In genomic region chr15:12039671-12040406, GRCm38 (mm10) we compare ENCODE assay signal across 11 mouse cellular contexts. TPM values are rescaled to one million over a fixed set of nuclear protein-coding genes. Genes with fewer than 3 reads are reported as not detected.
DNase-seq lines count a peak whose midpoint lies in the region; ATAC-seq and TF ChIP-seq lines count a peak whose summit lies in the region.
"Had no signal": no experiment of that assay in that cellular context is flagged by ENCODE, and none has a peak within 500 bp of the region (broad histone marks: within the 10 kb centered on the region; RNA-seq: fewer than 3 reads in every experiment).

No protein-coding gene starts in this region.

- no peak for TF ChIP-seq CTCF in kidney, postnatal 0 days (IDR thresholded peaks at IDR 0.05; ENCODE audit: low read depth)

- H3K27ac ChIP-seq in kidney, postnatal 0 days, result no peak overlapping the region
- 0 out of 2 replicates have a peak overlapping the region, but pooled peaks have one; percentile 41 for H3K27ac ChIP-seq in embryonic facial prominence, embryonic 12.5 days
- peak overlapping the region; percentile 63 for H3K27ac ChIP-seq in limb, embryonic 15.5 days
- H3K27ac ChIP-seq: kidney, embryonic 15.5 days; liver, embryonic 15.5 days had no signal

- WGBS in kidney, postnatal 0 days, result 73% methylated on average over 15 of the region's 15 CpGs
- WGBS in embryonic facial prominence, embryonic 12.5 days, result 61% methylated on average over 15 of the region's 15 CpGs
- WGBS in limb, embryonic 15.5 days, result 39% methylated on average over 15 of the region's 15 CpGs

- ATAC-seq in kidney, postnatal 0 days (replicated peaks; ENCODE audit: low FRiP score, low read depth), result 0 out of 2 replicates have a peak, but pooled peaks have one; percentile 40
- 0 out of 2 replicates have a peak, but pooled peaks have one; percentile 35 for ATAC-seq in embryonic facial prominence, embryonic 12.5 days (ENCODE audit: insufficient number of reproducible peaks, insufficient read depth, low FRiP score, low TSS enrichment)
- ATAC-seq in limb, embryonic 15.5 days (ENCODE audit: insufficient number of reproducible peaks, low FRiP score, low TSS enrichment, low read depth), result peak; percentile 56
- ATAC-seq in megakaryocyte progenitor cell, adult 5-6 weeks (replicated peaks; ENCODE audit: poor library complexity), result no peak

- H3K9ac ChIP-seq in kidney, postnatal 0 days (ENCODE audit: low read depth, low read length), result no peak overlapping the region
- H3K9ac ChIP-seq in embryonic facial prominence, embryonic 12.5 days, result no peak overlapping the region
- H3K9ac ChIP-seq in limb, embryonic 15.5 days, result no peak overlapping the region
- H3K9ac ChIP-seq: kidney, embryonic 15.5 days; liver, embryonic 15.5 days had no signal

- H3K4me2 ChIP-seq in kidney, postnatal 0 days (ENCODE audit: low read length), result no peak overlapping the region
- H3K4me2 ChIP-seq in embryonic facial prominence, embryonic 12.5 days (replicated peaks), result no peak overlapping the region
- peak overlapping the region; percentile 14; the same call in 1 of the 2 replicates for H3K4me2 ChIP-seq in limb, embryonic 15.5 days
- H3K4me2 ChIP-seq: kidney, embryonic 15.5 days; liver, embryonic 15.5 days had no signal

- H3K27me3 ChIP-seq in kidney, postnatal 0 days (ENCODE audit: insufficient read depth, low read length), result no peaks in the 10 kb centered on the region
- H3K27me3 ChIP-seq in embryonic facial prominence, embryonic 12.5 days, result no peaks in the 10 kb centered on the region
- no peaks in the 10 kb centered on the region for H3K27me3 ChIP-seq in limb, embryonic 15.5 days
- H3K27me3 ChIP-seq: kidney, embryonic 15.5 days; liver, embryonic 15.5 days had no signal

- no peak for DNase-seq in kidney, postnatal 0 days (ENCODE audit: low spot score)
- DNase-seq in kidney, postnatal 4 days, result no peak
- peak; percentile 44 for DNase-seq in ES-CJ7 (ENCODE audit: low read depth, low spot score)
- no peak for DNase-seq in testis, postnatal 10 days (ENCODE audit: low spot score)
- DNase-seq in adipocyte (ENCODE audit: low spot score), result no peak
- DNase-seq: cerebellum, adult 8-10 months had no signal

- no peaks in the 10 kb centered on the region for H3K4me1 ChIP-seq in kidney, postnatal 0 days (replicated peaks; ENCODE audit: insufficient read depth, low read length)
- peaks cover 14% of the 10 kb centered on the region; the same call in 1 of the 2 replicates for H3K4me1 ChIP-seq in embryonic facial prominence, embryonic 12.5 days
- H3K4me1 ChIP-seq in limb, embryonic 15.5 days, result peaks cover 20% of the 10 kb centered on the region
- H3K4me1 ChIP-seq: kidney, embryonic 15.5 days; liver, embryonic 15.5 days had no signal

- no peak overlapping the region for H3K4me3 ChIP-seq in kidney, postnatal 0 days (replicated peaks; ENCODE audit: low read depth, low read length)
- no peak overlapping the region for H3K4me3 ChIP-seq in embryonic facial prominence, embryonic 12.5 days
- no peak overlapping the region for H3K4me3 ChIP-seq in limb, embryonic 15.5 days
- H3K4me3 ChIP-seq: kidney, embryonic 15.5 days; liver, embryonic 15.5 days had no signal

- no peaks in the 10 kb centered on the region for H3K9me3 ChIP-seq in kidney, postnatal 0 days (replicated peaks; ENCODE audit: low read length)
- no peaks in the 10 kb centered on the region for H3K9me3 ChIP-seq in embryonic facial prominence, embryonic 12.5 days
- no peaks in the 10 kb centered on the region for H3K9me3 ChIP-seq in limb, embryonic 15.5 days
- H3K9me3 ChIP-seq: kidney, embryonic 15.5 days; liver, embryonic 15.5 days had no signal

- no peaks in the 10 kb centered on the region for H3K36me3 ChIP-seq in kidney, postnatal 0 days (ENCODE audit: insufficient read depth, low read length)
- H3K36me3 ChIP-seq in embryonic facial prominence, embryonic 12.5 days, result no peaks in the 10 kb centered on the region
- no peaks in the 10 kb centered on the region for H3K36me3 ChIP-seq in limb, embryonic 15.5 days
- H3K36me3 ChIP-seq: kidney, embryonic 15.5 days; liver, embryonic 15.5 days had no signal

RNA-seq across cellular contexts. Expression of gene Sub1, which starts 43.1 kb away (rescaled TPM):
- 797 and 890 TPM in 2 replicates for polyA plus RNA-seq in kidney, postnatal 0 days (2015; fragmentation: Nextera tagmentation; extraction: Ambion mirVana)
- 685 and 697 TPM in 2 replicates for polyA plus RNA-seq in embryonic facial prominence, embryonic 12.5 days (2016; fragmentation: Nextera tagmentation; extraction: Ambion mirVana)
- 659 and 669 TPM in 2 replicates for polyA plus RNA-seq in limb, embryonic 15.5 days (2015; fragmentation: Nextera tagmentation; extraction: Ambion mirVana)
- total RNA-seq in megakaryocyte progenitor cell, adult 5-6 weeks (2015), result 615 and 783 TPM in 2 replicates
- 811 and 824 TPM in 2 replicates for total RNA-seq in megakaryocyte progenitor cell, adult 5-6 weeks (2017)
